Mouse (Mus musculus) heart, embryonic 14.5 days (tissue): ENCODE measurements around the gene Spns3. TPM values are rescaled to one million over a fixed set of nuclear protein-coding genes. Genes with fewer than 3 reads are reported as not detected.

ENCODE experiments used
- ATAC-seq: fragments of 200-750 bp; cut with Nextera tagmentation; 2 replicates; pipeline ENCODE4 v1.8.0; 2017; ENCODE audit warnings: low read depth, moderate TSS enrichment; ENCODE audit not compliant: insufficient number of reproducible peaks, insufficient read depth, low FRiP score
- H3K27ac ChIP-seq, 2 experiments: fragments of 200-500 bp in 1 of 2; fragments of 300-500 bp in 1 of 2; sonication (generic) in 1 of 2; replicated peaks in 1 of 2; 2 replicates each; pipeline ENCODE4 v1.5.1; 2012 to 2014; ENCODE audit warnings: low read depth in 2 of 2, low read length in 2 of 2, control low read depth in 1 of 2, mild to moderate bottlenecking in 1 of 2, mixed read lengths in 1 of 2; ENCODE audit not compliant: control insufficient read depth in 1 of 2, insufficient read depth in 1 of 2
- H3K27me3 ChIP-seq: fragments of 300-500 bp; sonication (generic); 2 replicates; pipeline ENCODE4 v1.6.1; 2014; ENCODE audit warnings: mild to moderate bottlenecking, low read length, control low read depth; ENCODE audit not compliant: control insufficient read depth, insufficient read depth
- H3K36me3 ChIP-seq: fragments of 300-500 bp; sonication (generic); 2 replicates; pipeline ENCODE4 v1.6.1; 2014; ENCODE audit warnings: mild to moderate bottlenecking, control low read depth, low read length, mixed read lengths; ENCODE audit not compliant: control insufficient read depth, insufficient read depth
- H3K4me1 ChIP-seq, 2 experiments: fragments of 200-500 bp in 1 of 2; fragments of 300-500 bp in 1 of 2; sonication (generic) in 1 of 2; 2 replicates each; pipeline ENCODE4 v1.6.1; 2012 to 2014; ENCODE audit warnings: low read length in 2 of 2, control low read depth in 1 of 2, mixed read lengths in 1 of 2; ENCODE audit not compliant: control insufficient read depth in 2 of 2, insufficient read depth in 2 of 2
- H3K4me2 ChIP-seq: fragments of 300-500 bp; sonication (generic); 2 replicates; pipeline ENCODE4 v1.6.1; 2014; ENCODE audit warnings: mild to moderate bottlenecking, low read length
- H3K4me3 ChIP-seq, 2 experiments: fragments of 200-500 bp in 1 of 2; fragments of 300-500 bp in 1 of 2; sonication (generic) in 1 of 2; 2 replicates each; pipeline ENCODE4 v1.5.1; 2012 to 2014; ENCODE audit warnings: low read length in 2 of 2, mild to moderate bottlenecking in 2 of 2, control low read depth in 1 of 2, low read depth in 1 of 2, moderate library complexity in 1 of 2; ENCODE audit not compliant: control insufficient read depth in 1 of 2, insufficient read depth in 1 of 2
- H3K9ac ChIP-seq: fragments of 300-500 bp; sonication (generic); 2 replicates; pipeline ENCODE4 v1.6.1; 2014; ENCODE audit warnings: mild to moderate bottlenecking, low read length
- H3K9me3 ChIP-seq: fragments of 300-500 bp; sonication (generic); 2 replicates; pipeline ENCODE4 v1.6.1; 2016; ENCODE audit warnings: low read length, control low read depth; ENCODE audit not compliant: control insufficient read depth
- WGBS: fragments of 180-500 bp; shearing (Covaris S2); extraction: QIAGEN DNeasy Blood & Tissue Kit; methylation state at CpG from one replicate; pipeline ENCODE4 v1.1.7; 2014; 5-methylcytosine and 5-hydroxymethylcytosine counted together
- polyA plus RNA-seq: library from polyadenylated mRNA; unstranded; fragments of >200 nt; fragmentation: Nextera tagmentation; extraction: Ambion mirVana; gene quantifications from 2 replicates; pipeline ENCODE4 v1.2.1, GENCODE M21; 2014

The Spns3 gene
- polyA plus RNA-seq, 1 experiment from 2014 or later, result 0.09 TPM

GRCm38 (mm10) chr11:72465978-72466693 lies 84.2 kb downstream of the Spns3 start:
- H3K4me2 ChIP-seq, result no peak overlapping the region
- H3K27ac ChIP-seq, result peak overlapping the region; percentile 25 to 62; a peak in 2 of 4 replicates
- no peak overlapping the region for H3K4me3 ChIP-seq
- H3K9me3 ChIP-seq, result no peaks in the 10 kb centered on the region
- H3K36me3 ChIP-seq, result no peaks in the 10 kb centered on the region
- no peak overlapping the region for H3K9ac ChIP-seq
- peaks cover 29 to 55% of the 10 kb centered on the region in 2 experiments for H3K4me1 ChIP-seq
- WGBS, result 58% methylated on average over 11 of the region's 11 CpGs
- no peak for ATAC-seq
- no peaks in the 10 kb centered on the region for H3K27me3 ChIP-seq

DNA sequence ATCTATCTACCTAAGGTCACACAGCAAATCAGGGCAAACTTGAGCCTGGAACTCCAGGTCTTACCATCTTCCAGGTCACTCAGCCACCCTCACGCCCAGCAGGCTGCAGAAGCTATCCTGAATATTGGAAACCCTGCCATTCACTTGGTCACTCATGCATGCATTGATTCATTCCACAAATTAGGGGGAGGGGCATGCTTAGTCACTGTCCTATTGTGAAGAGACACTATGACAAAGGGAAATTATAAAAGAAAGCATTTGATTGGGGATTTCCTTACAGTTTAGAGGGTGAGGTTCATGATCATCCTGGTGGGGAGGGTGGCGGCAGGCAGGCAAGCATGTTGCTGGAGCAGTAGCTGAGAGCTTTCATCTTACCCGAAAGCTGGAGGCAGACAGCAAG lies 85.5 kb downstream of the Spns3 start:
- Histone ChIP-seq H3K4me3 (no peak overlapping the region), H3K4me1 (peaks cover 27 to 50% of the 10 kb centered on the region in 2 experiments), H3K9me3 (no peaks in the 10 kb centered on the region), H3K4me2 (no peak overlapping the region), H3K27me3 (no peaks in the 10 kb centered on the region), H3K36me3 (no peaks in the 10 kb centered on the region), H3K9ac (no peak overlapping the region), H3K27ac (no peak overlapping the region)
- 81% methylated on average over 3 of the region's 3 CpGs for WGBS
- no peak for ATAC-seq

- H3K36me3 ChIP-seq, result no peaks in the 10 kb centered on the region
- no peaks in the 10 kb centered on the region for H3K27me3 ChIP-seq
- 35% methylated on average over 5 of the region's 5 CpGs for WGBS
- no peak overlapping the region for H3K4me2 ChIP-seq
- peak overlapping the region in 1 of 2 experiments; percentile 53; a peak in 2 of 4 replicates for H3K27ac ChIP-seq
- no peak overlapping the region for H3K9ac ChIP-seq
- H3K4me3 ChIP-seq, result no peak overlapping the region
- peaks cover 16 to 43% of the 10 kb centered on the region in 2 experiments for H3K4me1 ChIP-seq
- H3K9me3 ChIP-seq, result no peaks in the 10 kb centered on the region
- ATAC-seq, result no peak
Measured at GRCm38 (mm10) chr11:72461500-72461981, 88.8 kb downstream of the Spns3 start.

DNA sequence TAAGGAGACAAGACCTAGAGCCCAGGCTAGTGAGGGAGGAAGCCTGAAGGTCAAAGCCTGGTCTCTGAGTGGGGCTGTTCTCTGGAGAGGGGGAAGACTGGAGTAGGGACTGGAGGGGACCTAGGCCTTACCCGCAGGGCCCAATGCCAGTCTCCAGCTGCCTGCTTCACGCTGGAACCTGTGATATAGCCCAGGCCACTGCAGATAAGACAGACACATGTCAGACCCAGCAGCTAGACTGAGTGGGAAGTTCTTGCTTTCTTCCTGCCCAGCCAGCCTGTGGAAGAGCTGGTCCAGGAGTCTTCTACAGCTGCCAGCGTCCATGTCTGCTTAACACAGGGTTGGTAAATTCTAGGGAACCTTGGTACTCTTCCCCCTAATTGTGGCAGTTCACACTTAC lies 91.8 kb downstream of the Spns3 start:
- WGBS, result 13% methylated on average over 3 of the region's 3 CpGs
- Histone ChIP-seq H3K27ac (peak overlapping the region; percentile 43 to 76), H3K4me2 (peak overlapping the region; percentile 18; the same call in 1 of the 2 replicates), H3K4me1 (peaks cover 10 to 36% of the 10 kb centered on the region in 2 experiments), H3K9me3 (no peaks in the 10 kb centered on the region), H3K4me3 (no peak overlapping the region), H3K9ac (peak overlapping the region; percentile 34), H3K27me3 (no peaks in the 10 kb centered on the region), H3K36me3 (no peaks in the 10 kb centered on the region)
- ATAC-seq, result peak; percentile 44; the same call in 1 of the 2 replicates

GRCm38 (mm10) chr11:72457995-72458496 lies 92.3 kb downstream of the Spns3 start:
- H3K9ac ChIP-seq, result peak overlapping the region; percentile 34
- peak overlapping the region; percentile 43 to 76 for H3K27ac ChIP-seq
- H3K4me3 ChIP-seq, result no peak overlapping the region
- peaks cover 10 to 36% of the 10 kb centered on the region in 2 experiments for H3K4me1 ChIP-seq
- no peaks in the 10 kb centered on the region for H3K9me3 ChIP-seq
- peaks cover 1% of the 10 kb centered on the region; the same call in 1 of the 2 replicates for H3K36me3 ChIP-seq
- H3K27me3 ChIP-seq, result no peaks in the 10 kb centered on the region
- 49% methylated on average over 12 of the region's 12 CpGs for WGBS
- H3K4me2 ChIP-seq, result peak overlapping the region; percentile 18; the same call in 1 of the 2 replicates
- peak; percentile 85 for ATAC-seq

DNA sequence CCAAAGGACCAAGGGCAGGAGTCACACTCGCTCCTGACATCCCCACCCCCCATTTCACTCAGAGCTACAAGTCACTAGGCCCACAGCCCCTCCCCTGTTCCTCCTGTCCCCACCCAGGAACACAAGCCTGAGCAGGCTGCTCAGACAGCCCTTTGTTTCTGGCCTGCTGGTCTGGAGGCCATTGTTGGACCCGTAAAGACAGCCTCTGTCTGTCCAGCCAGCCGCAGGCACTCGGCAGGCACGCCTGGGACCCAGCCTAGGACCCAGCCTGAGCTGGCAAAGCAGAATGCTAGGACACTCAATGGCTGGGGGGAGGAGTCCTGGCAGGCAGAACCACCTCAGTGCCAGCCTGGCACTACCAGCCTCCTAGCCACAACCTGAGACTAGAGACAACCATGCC lies 94.6 kb downstream of the Spns3 start:
- Histone ChIP-seq H3K9me3 (no peaks in the 10 kb centered on the region), H3K4me2 (no peak overlapping the region), H3K4me1 (peaks cover 10 to 27% of the 10 kb centered on the region in 2 experiments), H3K27me3 (no peaks in the 10 kb centered on the region), H3K36me3 (peaks cover 25% of the 10 kb centered on the region), H3K27ac (no peak overlapping the region), H3K9ac (no peak overlapping the region), H3K4me3 (no peak overlapping the region)
- no peak for ATAC-seq
- 79% methylated on average over 5 of the region's 5 CpGs for WGBS

DNA sequence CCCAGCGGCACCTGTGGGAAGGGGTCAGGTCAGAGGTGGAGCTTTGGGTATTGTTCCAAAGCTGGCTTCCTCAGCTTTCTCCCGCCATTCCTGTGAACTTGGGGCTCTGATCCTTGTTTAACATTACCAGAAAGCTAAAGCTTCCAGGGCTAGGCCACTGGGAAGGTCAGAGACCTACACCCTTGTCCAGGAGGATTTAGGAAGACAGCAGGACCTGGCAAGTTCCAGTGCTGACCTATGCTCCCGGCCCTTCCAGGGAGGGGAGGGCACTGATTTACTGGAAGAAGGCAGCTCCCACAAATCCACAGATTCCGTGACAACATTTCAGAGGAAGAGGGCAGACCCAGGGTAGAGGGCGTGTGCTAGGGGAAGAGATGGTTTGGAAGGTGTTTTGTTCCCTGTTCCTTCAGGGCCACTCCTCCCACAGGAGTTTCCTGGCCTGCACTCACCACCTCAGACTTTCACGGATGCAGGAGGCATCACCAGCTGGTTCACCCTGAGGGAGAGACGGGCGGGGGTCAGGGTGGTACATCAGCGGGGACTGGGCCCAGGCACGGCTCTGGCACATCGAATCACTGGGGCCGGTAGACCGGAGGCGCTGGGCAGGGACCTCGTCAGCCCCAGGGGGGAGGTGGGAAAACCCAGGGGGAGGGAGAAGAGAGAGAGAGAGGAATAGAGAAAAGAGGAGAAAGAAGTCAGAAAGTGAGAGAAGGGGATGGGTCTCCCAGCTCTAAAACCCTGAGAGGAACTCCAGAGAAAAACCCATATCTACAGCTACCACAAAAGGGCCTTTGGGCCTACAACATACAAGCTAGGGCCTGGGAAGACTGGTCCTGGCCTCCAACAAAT lies 97.0 kb downstream of the Spns3 start:
- no peaks in the 10 kb centered on the region for H3K27me3 ChIP-seq
- no peak overlapping the region for H3K27ac ChIP-seq
- no peak for ATAC-seq
- H3K9me3 ChIP-seq, result no peaks in the 10 kb centered on the region
- H3K4me3 ChIP-seq, result no peak overlapping the region
- H3K4me1 ChIP-seq, result peaks cover 2 to 11% of the 10 kb centered on the region in 2 experiments
- 55% methylated on average over 15 of the region's 15 CpGs for WGBS
- peaks cover 48% of the 10 kb centered on the region for H3K36me3 ChIP-seq
- no peak overlapping the region for H3K9ac ChIP-seq
- no peak overlapping the region for H3K4me2 ChIP-seq
